Mouse (Mus musculus) left cerebral cortex, postnatal 25 days (tissue): ENCODE measurements around the gene Dact1. TPM values are rescaled to one million over a fixed set of nuclear protein-coding genes. Genes with fewer than 3 reads are reported as not detected.

Experiments used
- DNase-seq, 2 experiments: peaks; one replicate each; pipeline ENCODE4 v3.0.0; 2022; ENCODE audit warnings: low spot score in 2 of 2, mixed read lengths in 1 of 2
- intact Hi-C: fragments of 180-260 bp; cut with DNase I; formaldehyde crosslinking; loops from one replicate; pipeline ENCODE4 v1.15.1; 2025
- total RNA-seq, 2 experiments: library from RNA; stranded (reverse); gene quantifications; 2 replicates each; pipeline ENCODE4 v1.2.3; 2021

Dact1 gene
- total RNA-seq = 10 to 100 TPM; 10.3 to 10.5 TPM

- intact Hi-C loops = loop anchor here (2.0 to 10.0 kb wide), 5 partner anchors 112 to 453 kb away; no protein-coding TSS in a partner anchor
- peak; percentile 60 to 62 for DNase-seq
These were observed at the start of gene Dact1 for GRCm38 (mm10) chr12:71309581-71310067. Dact1 (plus strand) TSS chr12:71309884.

DNA sequence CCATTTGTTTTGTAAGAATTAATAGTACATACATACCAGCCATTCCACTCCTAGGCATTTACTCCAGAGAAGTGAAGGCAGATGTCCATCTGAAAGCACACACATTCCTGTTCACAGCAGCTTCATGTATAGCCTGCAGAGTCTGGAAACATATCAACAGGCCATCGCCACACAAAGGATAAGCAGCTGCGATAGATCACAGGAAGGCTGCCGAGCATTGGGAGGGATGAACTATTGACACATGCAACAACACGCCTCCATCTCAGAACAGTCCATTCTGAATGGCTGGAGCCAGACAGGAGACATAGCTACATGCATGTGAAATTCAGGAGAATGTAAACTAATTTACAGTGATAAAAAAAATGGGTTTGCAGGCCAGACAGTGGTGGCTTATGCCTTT lies 45.5 kb upstream of the Dact1 start:
- intact Hi-C loops = no loop called here
- DNase-seq = no peak

DNA sequence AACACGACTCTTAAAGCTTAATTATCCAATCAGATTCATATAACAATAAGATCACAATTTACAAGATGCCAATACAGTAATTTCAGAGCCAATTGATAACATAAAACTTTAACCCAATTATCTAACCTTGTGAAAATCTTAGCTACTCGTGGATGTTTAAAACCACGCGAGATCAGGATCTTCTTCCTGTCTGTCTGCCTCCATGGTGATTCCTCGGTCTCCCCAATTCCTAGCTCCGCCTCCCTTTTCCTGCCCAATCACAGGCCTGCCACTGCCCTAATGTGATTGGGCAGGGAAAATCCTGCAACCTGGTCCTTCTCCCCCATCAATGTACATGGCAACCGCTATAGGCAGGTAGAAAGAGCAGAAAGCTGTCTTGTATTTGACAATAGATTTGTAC lies 40.3 kb upstream of the Dact1 start:
- intact Hi-C loops = no loop called here
- no peak for DNase-seq

- intact Hi-C loops = no loop called here
- no peak for DNase-seq
These were observed 38.6 kb upstream of the Dact1 start for GRCm38 (mm10) chr12:71271131-71271530.

DNA sequence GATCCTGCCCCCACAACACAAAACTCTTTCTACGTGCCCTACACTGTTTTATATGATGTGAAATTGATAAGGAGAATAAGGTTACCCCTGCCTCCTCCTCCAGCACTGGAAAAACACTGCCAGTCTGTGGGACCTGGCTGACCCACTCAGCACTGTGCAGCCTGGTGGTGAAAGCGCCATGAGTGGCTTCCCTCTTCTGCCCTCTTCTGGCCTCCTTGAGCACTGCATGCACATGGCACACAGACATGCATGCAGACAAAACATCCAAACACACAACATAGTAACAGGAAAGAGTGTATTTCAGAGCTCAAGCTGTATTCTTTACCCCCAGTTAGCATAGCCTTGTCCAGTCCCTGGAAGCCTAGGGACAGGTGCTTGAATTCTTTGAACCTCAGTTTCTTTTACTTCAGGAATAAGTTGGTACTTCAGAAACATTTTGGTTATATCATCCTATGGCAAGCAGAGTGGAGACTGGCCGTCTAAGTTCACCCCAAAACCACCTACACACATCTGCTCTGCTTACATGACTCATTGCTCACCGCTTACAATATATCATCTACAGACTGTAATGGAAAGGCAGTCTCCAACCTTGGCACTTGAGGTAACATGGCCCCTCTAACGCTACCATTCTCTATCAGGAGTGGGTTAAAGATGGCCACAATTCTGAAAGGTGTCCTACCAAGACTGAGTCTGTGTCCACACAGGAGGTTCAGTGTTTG lies 35.0 kb upstream of the Dact1 start:
- DNase-seq = peak in 1 of 2 experiments; percentile 56
- intact Hi-C loops = no loop called here

DNA sequence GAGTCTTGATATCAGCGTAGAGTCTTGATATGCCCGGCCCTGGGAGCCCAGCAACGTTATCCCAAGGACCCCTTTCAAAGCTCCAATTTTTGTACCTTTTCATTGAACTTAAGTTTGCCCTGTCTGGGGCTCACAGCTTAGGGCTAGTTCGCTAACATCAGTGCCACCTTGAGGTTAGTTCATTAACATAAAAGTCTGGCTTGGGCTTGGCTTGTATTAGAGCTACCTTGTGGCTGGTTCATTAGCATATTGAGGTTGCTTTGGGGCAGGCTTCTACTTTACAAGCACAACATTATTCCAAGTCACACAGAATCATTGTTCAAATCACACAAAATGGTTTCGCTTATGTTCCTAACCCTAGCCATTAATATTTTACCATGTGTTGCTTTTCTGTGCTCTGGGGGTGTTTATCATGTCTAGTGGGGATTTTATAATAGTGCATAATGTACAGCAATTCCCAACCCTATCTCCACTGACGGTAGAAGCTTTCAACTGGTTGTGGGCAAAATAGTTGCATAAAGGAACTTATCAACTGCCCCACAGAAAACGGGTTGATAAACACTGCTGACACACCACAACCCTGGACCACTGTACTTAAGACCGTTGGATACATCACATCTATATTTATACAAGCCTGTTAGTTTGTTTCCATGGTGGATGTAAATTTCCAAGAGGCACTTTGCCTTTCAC lies 33.6 kb upstream of the Dact1 start:
- intact Hi-C loops = no loop called here
- no peak for DNase-seq

GRCm38 (mm10) chr12:71279521-71280262 lies 30.0 kb upstream of the Dact1 start:
- intact Hi-C loops = no loop called here
- peak; percentile 13 to 22 for DNase-seq

- no peak for DNase-seq
- intact Hi-C loops = no loop called here
These were observed 28.4 kb upstream of the Dact1 start for GRCm38 (mm10) chr12:71281201-71281768.

- intact Hi-C loops = no loop called here
- no peak for DNase-seq
These were observed 24.3 kb upstream of the Dact1 start for GRCm38 (mm10) chr12:71285399-71285798.

- intact Hi-C loops = no loop called here
- no peak for DNase-seq
These were observed 19.2 kb upstream of the Dact1 start for GRCm38 (mm10) chr12:71290460-71290859.

- intact Hi-C loops = no loop called here
- DNase-seq = no peak
These were observed 15.4 kb upstream of the Dact1 start for GRCm38 (mm10) chr12:71293960-71294942.

DNA sequence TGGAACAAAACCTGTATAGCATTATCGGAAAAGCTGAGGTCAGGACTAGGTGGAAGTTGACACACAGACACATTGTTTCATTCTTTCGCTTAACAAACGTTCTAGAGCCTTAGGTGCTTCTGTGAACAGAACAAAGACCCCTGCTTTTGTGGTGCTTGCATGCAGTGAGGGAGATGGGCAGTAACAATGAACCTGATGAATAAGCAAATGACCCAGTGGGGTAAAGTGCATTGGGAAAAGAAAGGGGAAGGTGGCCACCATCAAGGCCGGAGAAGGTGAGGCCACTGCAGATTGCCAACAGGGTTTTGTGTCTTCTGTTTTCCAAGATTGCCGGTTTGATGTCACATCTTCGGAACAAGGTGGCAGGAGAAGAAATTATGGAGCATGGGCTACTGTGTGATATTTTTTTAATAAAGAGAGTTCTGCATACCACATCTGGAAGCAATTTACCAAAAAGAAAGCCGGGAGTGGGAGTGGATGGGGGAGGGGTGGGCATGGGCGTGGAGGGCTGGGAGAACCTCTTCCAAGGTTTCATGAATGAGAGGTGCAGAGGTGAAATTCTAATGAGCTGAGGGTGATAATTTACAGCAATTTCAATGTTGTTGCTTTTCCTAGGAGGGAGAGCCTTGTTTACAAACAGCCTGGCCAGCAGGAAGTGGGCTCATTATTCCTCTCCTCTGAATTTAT lies 12.7 kb upstream of the Dact1 start:
- intact Hi-C loops = no loop called here
- DNase-seq = no peak

DNA sequence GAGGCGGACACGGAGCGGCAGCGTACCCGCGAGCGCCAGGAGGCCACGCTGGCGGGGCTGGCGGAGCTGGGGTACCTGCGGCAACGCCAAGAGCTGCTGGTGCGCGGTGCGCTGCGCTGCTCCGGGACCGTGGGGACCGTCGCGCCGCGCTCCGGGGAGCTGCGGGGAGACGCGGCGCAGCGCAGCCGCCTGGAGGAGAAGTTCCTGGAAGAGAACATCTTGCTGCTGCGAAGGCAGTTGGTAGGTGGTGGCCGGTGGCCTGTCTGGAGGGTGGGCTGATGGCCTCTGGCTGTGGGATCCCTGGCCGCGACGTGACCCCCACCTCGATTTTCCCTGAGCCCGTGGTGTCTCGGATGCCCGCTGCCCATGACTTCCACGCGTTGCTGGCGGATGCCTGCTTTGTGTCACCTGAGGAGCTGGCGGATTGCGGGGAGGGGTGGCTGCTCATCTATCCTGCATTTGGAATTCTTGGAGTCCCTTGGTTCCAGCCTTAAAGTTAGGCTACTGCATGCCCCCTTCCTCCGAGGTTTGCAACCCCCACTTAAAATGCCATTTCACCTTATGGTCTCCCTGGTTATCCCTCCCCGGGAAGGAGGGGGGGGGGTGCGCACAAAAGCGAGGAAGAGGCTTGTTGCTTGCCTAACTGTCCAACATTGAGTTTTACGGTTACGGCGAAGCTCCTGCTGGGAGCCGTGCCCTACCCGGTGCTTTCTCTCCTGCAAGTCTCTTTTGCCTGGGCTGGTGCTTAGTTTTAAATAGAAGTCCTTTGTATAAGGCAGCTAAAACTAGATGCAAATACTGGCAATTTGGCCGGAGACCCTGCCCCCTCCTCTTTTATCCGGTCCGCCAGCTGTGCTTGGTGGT lies 616 bp downstream of the Dact1 start:
- peak; percentile 33 to 47 for DNase-seq
- intact Hi-C loops = loop anchor here (2.0 to 10.0 kb wide), 4 partner anchors 187 to 452 kb away; no protein-coding TSS in a partner anchor

DNA sequence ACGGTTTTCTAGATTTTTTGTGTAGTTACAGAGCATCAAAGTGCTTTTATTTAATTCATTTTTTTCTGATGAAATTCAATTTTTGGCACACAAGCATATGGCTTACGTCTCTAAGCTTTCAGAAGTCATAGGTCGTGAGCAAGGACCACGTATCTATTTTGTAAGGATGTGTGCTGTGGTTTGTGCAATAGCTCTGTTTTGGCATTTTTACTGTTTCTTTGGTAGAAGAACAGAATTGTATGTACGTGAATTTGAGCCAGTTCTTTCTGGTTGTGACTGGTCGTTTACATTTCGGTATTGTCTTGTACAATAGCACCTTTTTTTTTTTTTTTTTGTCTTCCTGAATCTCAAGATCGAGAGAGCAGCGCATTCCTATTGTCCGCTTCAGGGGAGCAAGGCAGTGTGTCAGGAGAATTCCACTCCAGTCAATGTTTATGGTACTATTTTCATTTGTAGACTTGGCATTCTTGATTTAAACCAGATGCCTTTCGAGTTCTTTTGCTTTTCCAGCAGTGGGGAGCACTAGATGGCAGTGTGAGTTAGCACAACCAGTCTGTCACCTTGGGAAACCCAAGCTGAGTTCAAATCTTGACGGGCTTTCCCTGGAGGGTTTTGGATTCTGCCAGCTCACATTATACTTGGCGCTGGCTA lies 1.7 kb downstream of the Dact1 start:
- DNase-seq = peak; percentile 60 to 78
- intact Hi-C loops = loop anchor here (1.0 to 10.0 kb wide), 5 partner anchors 186 to 451 kb away; no protein-coding TSS in a partner anchor

GRCm38 (mm10) chr12:71318239-71318638 lies 8.6 kb downstream of the Dact1 start:
- DNase-seq = no peak
- intact Hi-C loops = loop anchor here (10.0 kb wide), 1 partner anchor 257 kb away; no protein-coding TSS in a partner anchor

DNA sequence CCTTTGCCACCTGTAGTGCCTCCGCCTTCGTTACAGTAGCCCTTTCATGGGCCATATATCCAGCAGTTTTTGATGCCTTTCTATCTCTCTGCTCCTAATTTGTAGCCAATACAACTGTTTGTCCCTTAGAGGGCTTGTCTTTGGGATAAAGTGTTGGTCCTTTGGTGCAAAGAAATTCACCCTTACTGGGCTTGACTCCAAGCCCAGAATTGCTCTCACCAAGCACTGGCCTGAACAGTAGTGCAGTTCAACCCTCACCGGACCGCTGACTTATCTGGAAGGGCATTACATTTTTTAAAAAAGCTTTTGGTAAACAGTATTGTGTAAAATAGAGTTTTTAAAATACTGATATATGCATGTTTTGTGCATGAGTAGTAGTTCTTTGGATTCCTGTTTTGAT lies 9.9 kb downstream of the Dact1 start:
- DNase-seq = no peak
- intact Hi-C loops = loop anchor here (10.0 kb wide), 1 partner anchor 255 kb away; no protein-coding TSS in a partner anchor

DNA sequence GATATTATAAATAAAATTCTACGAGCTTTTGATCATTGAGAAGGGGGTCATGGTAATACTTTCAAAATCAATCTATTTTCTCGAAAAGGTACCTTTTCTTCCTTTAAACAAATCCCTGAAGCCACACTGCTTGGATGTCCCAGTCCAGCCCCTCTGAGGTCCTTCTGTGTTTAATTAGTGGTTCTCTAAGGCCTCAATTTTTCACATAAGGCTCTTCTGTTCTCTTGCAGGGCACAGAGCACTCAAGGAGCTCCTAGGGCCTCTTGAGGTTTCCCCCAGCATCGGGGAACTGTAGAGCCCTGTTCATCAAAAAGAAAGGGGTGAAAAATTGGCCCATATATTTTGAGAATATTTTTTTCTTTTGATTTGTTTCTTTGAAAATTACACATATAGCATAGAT lies 23.0 kb downstream of the Dact1 start:
- no peak for DNase-seq
- intact Hi-C loops = no loop called here
